Mouse (Mus musculus) Patski (cell line): ENCODE results near the gene Pdcl3. TPM values are rescaled to one million over a fixed set of nuclear protein-coding genes. Genes with fewer than 3 reads are reported as not detected.

Source experiments
- ATAC-seq: fragments of 100-300 bp; one replicate; pipeline ENCODE4 v1.8.0; 2021
- CTCF ChIA-PET: fragments of 350-600 bp; sonication (Branson Sonifier 250); formaldehyde crosslinking; loops from one replicate; lab custom pipeline; 2022; ENCODE audit warnings: inconsistent platforms; lab: Charles Lee
- POLR2A ChIA-PET: fragments of 350-600 bp; sonication (Branson Sonifier 250); formaldehyde crosslinking; loops from one replicate; lab custom pipeline; 2022; ENCODE audit warnings: antibody characterized with exemption, inconsistent platforms; lab: Charles Lee
- DNase-seq: peaks from one replicate; pipeline ENCODE4 v3.0.0-alpha.2; 2011; ENCODE audit warnings: low read depth, low spot score
- H3K27me3 ChIP-seq: fragments of 371-371 bp; one replicate; pipeline ENCODE4 v1.5.1; 2021
- CTCF ChIP-seq: fragments of 100-300 bp; IDR thresholded peaks from one replicate; pipeline ENCODE4 v1.5.1; 2021
- in situ Hi-C: fragments of 300-500 bp; cut with MboI; formaldehyde crosslinking; loops from 3 replicates; pipeline ENCODE4 v1.11.1; 2018; ENCODE audit warnings: low pct_unique_long_range_greater_than_20kb, mixed read lengths
- polyA plus RNA-seq: library from polyadenylated mRNA; unstranded; gene quantifications from one replicate; pipeline ENCODE4 v1.2.3, GENCODE M21; 2021

The Pdcl3 gene
- polyA plus RNA-seq, 1 experiment from 2014 or later, result 235 TPM

DNA sequence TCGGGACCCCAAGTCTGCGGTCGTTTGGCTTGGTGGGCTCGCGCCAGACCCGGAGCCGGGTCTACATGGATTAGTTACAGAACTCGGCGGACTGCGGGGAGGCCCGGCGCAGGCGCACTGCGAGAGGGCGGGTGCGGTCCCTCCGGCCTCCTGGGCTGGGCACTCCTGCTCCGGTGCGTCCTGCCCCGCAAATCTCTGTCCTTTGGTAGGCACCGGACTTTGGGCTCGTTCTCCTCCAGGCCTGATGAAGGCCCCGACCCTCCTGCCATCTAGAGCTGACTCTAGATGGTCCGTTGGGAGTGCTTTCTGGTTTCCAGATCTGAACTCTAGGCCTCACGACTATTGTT lies 2.4 kb downstream of the Pdcl3 start:
- CTCF ChIA-PET, result no interaction called here
- POLR2A ChIA-PET, result interaction anchor here (1.4 kb wide), 1 partner anchor 382 kb away, joined by 3 read pairs; no protein-coding TSS in a partner anchor
- TF ChIP-seq CTCF, result no peak
- ATAC-seq (peak; percentile 68), DNase-seq (no peak)
- in situ Hi-C loops, result no loop called here
- H3K27me3 ChIP-seq, result no peaks in the 10 kb centered on the region

DNA sequence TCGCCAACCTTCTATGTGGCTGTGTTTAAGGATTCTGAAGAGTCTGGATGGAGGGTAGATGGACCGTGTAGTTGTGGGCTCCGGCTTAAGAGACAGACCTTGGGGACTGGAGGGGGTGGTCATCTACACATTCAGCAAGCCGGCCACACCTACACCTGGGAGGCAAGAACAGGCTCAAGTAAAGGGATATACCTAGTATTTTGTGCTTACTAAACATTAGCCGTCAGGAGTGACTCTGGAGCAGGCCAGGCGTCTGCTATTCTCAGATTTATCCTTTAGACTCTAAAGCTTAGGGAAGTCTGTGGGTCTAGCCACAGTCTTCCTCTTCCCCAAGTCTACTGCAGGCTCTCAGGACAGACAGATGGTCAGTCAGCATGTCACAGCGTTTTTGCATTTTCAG lies 2.9 kb downstream of the Pdcl3 start:
- in situ Hi-C loops, result no loop called here
- POLR2A ChIA-PET, result interaction anchor here (1.4 kb wide), 1 partner anchor 381 kb away, joined by 3 read pairs; no protein-coding TSS in a partner anchor
- TF ChIP-seq CTCF, result no peak
- no peaks in the 10 kb centered on the region for H3K27me3 ChIP-seq
- no peak for ATAC-seq
- CTCF ChIA-PET, result no interaction called here
- no peak for DNase-seq

DNA sequence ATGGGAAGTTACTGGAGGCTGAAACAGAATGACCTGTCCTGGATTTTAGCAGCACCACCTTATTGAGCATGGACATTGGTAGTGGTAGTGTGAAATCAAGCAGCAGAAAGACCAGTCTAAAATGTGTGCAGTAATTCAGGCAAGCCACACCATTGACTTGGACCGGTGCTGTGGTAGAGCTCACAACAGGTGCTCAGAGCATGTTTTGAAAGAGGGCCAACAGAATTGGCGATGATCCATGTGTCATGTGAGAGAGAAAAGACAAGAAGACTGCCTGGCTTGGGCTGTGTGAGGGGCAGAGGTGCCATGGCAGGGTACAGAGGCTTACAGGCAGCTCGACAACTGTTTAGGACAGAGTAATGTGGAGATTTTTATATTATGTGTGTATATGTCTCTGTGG lies 7.0 kb downstream of the Pdcl3 start:
- DNase-seq, result no peak
- in situ Hi-C loops, result no loop called here
- H3K27me3 ChIP-seq, result no peaks in the 10 kb centered on the region
- POLR2A ChIA-PET, result interaction anchor here (0.9 kb wide), 1 partner anchor 10 kb away, joined by 3 read pairs; no protein-coding TSS in a partner anchor
- no peak for TF ChIP-seq CTCF
- no peak for ATAC-seq
- CTCF ChIA-PET, result interaction anchor here (0.9 to 2.6 kb wide), 2 partner anchors 10 to 18 kb away, joined by 3 to 13 read pairs; no protein-coding TSS in a partner anchor

DNA sequence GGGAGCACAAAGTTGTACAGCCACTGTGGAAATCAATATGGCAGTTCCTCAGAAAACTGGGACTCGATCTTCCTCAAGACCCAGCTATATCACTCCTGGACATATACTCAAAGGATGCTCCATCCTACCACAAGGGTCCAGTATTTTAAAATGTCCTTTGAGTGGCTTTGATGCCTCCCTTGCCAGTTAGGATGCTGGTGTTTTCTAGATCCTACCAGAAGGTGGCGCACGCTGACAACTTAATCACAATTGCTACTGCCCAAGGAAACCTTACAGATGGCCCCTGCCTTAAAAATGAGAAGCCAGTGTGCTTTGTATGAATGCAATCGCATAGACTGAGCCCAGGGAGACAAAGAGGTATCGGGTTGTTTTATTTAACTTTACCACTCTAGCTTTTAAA lies 15.7 kb downstream of the Pdcl3 start:
- TF ChIP-seq CTCF, result peak; percentile 92
- DNase-seq (no peak), ATAC-seq (no peak)
- H3K27me3 ChIP-seq, result no peaks in the 10 kb centered on the region
- ChIA-PET CTCF (interaction anchor here (0.8 to 2.8 kb wide), 9 partner anchors 9 to 526 kb away, joined by 3 to 13 read pairs (median 4); no protein-coding TSS in a partner anchor), POLR2A (no interaction called here)
- in situ Hi-C loops, result loop anchor here (5.0 kb wide), 1 partner anchor 526 kb away; no protein-coding TSS in a partner anchor

DNA sequence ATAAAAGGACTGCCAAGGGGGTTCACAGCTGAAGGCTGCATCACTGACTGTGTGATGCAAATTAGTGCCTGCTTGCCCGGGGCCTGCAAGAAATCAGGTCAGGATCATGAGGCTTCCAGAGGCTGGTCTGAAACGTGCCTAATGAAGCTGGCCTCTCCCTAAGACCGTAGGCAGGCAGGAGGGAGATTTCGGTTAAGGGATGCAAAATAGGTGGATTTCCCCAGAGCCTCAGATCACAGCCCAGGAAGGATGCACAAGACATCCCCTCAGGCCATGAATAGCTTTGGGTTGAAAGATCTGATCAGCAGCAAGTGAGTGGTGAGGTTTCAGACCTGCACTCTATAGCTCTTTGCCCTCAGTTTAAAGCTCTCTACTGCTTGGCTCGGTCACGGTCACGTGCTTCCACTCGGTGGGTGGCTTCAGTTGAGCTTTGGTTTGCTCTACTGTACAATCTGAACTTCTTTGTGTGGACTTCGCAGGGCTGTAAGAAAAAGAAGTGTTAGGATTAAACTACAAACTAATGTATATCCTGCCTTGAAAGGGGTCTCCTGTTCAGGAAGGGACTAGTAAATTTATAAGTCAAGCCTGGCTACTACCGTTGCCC lies 20.4 kb downstream of the Pdcl3 start:
- CTCF ChIA-PET, result interaction anchor here (0.6 to 1.4 kb wide), 4 partner anchors 8 to 521 kb away, joined by 3 to 4 read pairs (median 4); no protein-coding TSS in a partner anchor
- DNase-seq, result no peak
- TF ChIP-seq CTCF, result no peak
- POLR2A ChIA-PET, result interaction anchor here (0.5 to 1.1 kb wide), 2 partner anchors 206 to 371 kb away, joined by 3 to 7 read pairs; no protein-coding TSS in a partner anchor
- H3K27me3 ChIP-seq, result no peaks in the 10 kb centered on the region
- no peak for ATAC-seq
- in situ Hi-C loops, result no loop called here

DNA sequence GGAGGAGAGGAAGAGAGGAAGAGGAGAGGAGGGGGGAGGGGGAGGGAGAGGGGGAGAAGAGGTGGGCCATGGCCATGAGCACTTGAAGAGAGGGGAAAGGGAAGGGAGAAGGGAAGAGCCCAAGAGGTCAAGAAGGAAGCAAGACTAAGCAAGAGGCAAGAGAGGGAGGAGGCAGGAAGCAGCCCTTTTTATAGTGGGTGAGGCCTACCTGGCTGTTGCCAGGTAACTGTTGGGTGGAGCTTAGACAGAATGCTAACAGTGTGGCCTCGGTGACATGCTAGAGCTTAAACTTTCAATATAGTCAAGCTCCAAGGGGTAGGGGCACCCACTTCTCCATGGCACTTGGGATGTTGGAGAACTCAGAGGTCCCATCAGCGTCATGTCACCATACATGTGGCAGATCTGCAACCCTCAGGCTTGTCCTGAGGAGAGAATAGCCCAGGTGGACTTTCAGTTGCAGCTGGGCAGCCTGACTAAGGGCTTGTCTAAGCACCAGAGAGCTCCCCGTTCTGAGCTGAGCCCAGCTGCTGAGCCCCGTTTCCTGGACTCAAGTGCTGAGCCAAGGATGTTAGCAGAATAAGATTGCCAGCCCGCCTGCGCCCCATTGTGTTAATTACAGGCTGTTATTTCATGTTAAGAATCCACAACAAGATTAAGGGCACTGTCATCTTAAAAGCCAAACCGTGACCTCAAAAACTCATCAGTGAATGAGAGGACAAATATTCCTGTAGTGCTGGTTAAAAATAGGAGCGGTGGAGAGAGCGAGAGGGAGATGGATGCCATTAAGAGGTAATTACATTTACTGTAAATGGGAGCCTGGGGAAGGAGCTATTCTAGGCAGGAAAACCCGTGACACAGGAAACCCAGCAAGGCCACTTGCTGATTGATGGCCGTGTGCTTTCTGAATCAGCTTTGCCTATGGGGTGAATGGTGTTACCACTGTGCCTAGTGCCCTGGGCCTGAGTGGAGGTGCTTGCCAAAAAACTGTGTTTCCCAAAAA lies 21.7 kb downstream of the Pdcl3 start:
- ChIA-PET POLR2A (interaction anchor here (1.1 kb wide), 1 partner anchor 205 kb away, joined by 7 read pairs; no protein-coding TSS in a partner anchor), CTCF (interaction anchor here (0.9 to 1.5 kb wide), 3 partner anchors 10 to 520 kb away, joined by 4 read pairs; no protein-coding TSS in a partner anchor)
- ATAC-seq, result no peak

DNA sequence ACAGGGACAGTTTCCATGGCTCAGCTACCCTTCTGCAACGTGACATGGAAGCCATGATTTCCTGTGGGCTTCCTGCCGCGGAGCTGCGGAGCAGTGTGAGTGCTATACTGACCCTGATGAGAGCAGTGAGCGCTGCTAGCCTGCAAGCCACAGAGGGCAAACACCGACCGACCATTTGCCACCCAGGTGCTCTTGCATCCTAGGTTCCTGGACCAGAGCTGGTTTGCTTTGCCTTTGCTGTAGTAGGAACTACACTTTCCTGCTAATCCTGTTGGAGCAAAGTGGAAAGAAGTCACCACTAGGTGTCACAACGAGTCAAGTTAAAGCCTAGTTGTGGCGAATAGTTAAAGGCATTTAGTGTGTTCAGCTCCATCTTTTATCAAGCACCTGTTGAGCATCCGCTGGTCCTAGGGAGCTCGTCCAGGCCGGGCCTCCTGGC lies 25.2 kb downstream of the Pdcl3 start:
- in situ Hi-C loops, result loop anchor here (5.0 to 10.0 kb wide), 2 partner anchors 214 to 332 kb away; no protein-coding TSS in a partner anchor
- no peaks in the 10 kb centered on the region for H3K27me3 ChIP-seq
- POLR2A ChIA-PET, result interaction anchor here (1.0 kb wide), 1 partner anchor 10 kb away, joined by 3 read pairs; no protein-coding TSS in a partner anchor
- TF ChIP-seq CTCF, result peak; percentile 80
- ATAC-seq (peak; percentile 65), DNase-seq (peak; percentile 38)
- CTCF ChIA-PET, result interaction anchor here (0.6 to 3.1 kb wide), 15 partner anchors 9 to 512 kb away, joined by 3 to 14 read pairs (median 3); no protein-coding TSS in a partner anchor

More for the DNA sequence above, 21.7 kb downstream of the Pdcl3 start:
- TF ChIP-seq CTCF, result no peak
- no peak for DNase-seq
- in situ Hi-C loops, result no loop called here
- no peaks in the 10 kb centered on the region for H3K27me3 ChIP-seq

DNA sequence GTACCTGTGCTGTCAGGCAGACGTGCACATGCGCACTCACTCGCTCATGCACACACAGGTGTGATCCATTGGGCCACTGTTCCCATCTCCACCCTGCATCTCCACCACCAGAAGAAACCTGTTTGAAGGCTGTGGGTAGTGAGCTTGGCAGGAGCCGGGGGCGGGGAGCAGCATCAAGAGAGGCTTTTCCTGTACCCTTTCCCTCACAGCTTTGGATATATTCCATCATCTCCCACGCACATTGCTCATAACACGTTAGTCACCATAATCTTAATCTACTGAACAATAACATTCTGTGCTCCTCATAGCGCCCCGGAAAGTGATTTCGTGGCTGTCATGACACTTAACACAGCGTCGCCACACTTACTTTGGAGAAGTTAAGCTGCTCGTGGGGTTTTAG lies 27.2 kb downstream of the Pdcl3 start:
- ATAC-seq, result no peak
- in situ Hi-C loops, result loop anchor here (5.0 to 10.0 kb wide), 2 partner anchors 212 to 330 kb away; no protein-coding TSS in a partner anchor
- no peak for DNase-seq
- H3K27me3 ChIP-seq, result no peaks in the 10 kb centered on the region
- no peak for TF ChIP-seq CTCF
- ChIA-PET POLR2A (no interaction called here), CTCF (no interaction called here)

DNA sequence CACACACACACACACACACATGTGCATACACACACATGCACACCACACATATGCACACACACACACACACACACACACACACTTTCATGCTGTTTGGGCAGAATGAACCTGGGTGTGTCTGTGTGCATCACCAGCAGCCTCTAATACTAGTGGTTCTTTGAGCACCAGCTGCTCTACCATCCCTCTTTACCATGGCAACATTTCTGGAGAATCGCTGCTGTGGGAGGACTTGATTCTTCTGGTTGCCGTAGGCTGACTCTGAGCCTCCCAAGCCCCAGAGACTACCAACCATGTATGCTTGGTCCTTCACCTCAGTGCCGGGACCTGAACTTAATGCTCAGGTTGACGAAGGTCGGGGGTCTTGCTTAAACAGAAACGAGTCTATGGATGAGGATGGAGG lies 28.4 kb downstream of the Pdcl3 start:
- no peak for TF ChIP-seq CTCF
- in situ Hi-C loops, result loop anchor here (5.0 to 10.0 kb wide), 2 partner anchors 211 to 328 kb away; no protein-coding TSS in a partner anchor
- ChIA-PET POLR2A (no interaction called here), CTCF (no interaction called here)
- no peaks in the 10 kb centered on the region for H3K27me3 ChIP-seq
- ATAC-seq (no peak), DNase-seq (no peak)

DNA sequence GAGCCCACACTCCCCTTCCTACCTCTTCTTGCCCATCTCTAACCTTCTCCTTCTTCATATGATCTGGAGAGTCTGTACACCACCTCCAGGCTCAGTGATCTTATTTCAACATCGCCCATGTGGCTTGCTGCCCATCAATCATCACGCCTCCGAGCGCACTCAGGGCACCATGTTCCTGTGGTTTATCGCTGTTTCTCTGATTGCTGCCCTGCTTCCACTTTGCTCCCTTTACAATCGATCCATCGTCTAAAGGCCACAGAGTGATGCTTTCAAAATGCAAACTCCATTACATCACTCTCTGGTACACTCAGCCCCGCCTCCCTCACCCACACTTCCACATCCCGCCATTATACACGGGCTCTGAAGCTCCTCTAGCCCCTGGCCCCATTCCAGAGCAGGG lies 30.1 kb downstream of the Pdcl3 start:
- DNase-seq, result no peak
- no peak for ATAC-seq
- no peaks in the 10 kb centered on the region for H3K27me3 ChIP-seq
- TF ChIP-seq CTCF, result no peak
- in situ Hi-C loops, result loop anchor here (10.0 kb wide), 1 partner anchor 209 kb away; no protein-coding TSS in a partner anchor
- ChIA-PET POLR2A (no interaction called here), CTCF (no interaction called here)
